Mouse (Mus musculus) ES-E14 (cell line): ENCODE measurements at regions not wholly inside any gene's neighbourhood (a gene's known extent, or its start where the extent isn't known, plus 50 kb on each side); places are given as distances from the start of the nearest gene placed in this dataset.

ENCODE experiments used
- CHD2 ChIP-seq: IDR thresholded peaks from 2 replicates; pipeline ENCODE4 v1.6.1; 2014; ENCODE audit warnings: mild to moderate bottlenecking, low read depth, low read length, inconsistent platforms
- HCFC1 ChIP-seq: IDR thresholded peaks from 2 replicates; pipeline ENCODE4 v1.6.1; 2012; ENCODE audit warnings: low read length, inconsistent platforms, borderline replicate concordance; ENCODE audit not compliant: insufficient read depth

DNA sequence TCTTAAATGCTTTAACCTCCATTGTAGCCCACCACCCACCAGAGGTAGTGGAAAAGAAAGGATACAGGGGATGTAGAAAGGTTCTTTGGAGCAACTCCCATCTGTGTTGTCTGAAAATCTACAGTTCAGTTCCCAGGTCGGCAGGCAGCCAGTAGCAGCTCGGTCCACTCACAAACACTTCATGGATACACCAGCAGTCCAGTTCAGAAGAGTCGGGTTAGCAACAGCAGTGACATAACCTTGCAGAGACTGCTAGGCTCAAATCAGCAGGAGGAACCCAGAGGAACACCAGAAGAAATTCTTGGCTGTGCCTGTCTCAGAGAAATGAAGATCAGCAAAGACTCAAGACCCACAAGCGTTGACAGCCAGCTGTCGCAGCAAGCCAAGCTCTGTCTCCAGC lies 128.5 kb downstream of the Rpl14 start:
- TF ChIP-seq CHD2: no peak
- TF ChIP-seq HCFC1: no peak
